Mouse (Mus musculus): ENCODE data around the gene Hist1h2bk.

- TF ChIP-seq CTCF (IDR thresholded peaks at IDR 0.05; ENCODE audit: low read depth, low read length) (no peak), TAL1 (conservative IDR thresholded peaks at IDR 0.05; ENCODE audit: low read depth, low read length) (no peak), GATA1 (IDR thresholded peaks at IDR 0.05; ENCODE audit: borderline replicate concordance, low read length) (no peak), POLR2AphosphoS5 (IDR thresholded peaks at IDR 0.05; ENCODE audit: insufficient replicate concordance, low read depth, low read length) (no peak)
These were observed 37.8 kb upstream of the Hist1h2bk start for GRCm38 (mm10) chr13:21997821-21998220.
